Mouse (Mus musculus): Measurements from ENCODE around the gene Fos.

DNA sequence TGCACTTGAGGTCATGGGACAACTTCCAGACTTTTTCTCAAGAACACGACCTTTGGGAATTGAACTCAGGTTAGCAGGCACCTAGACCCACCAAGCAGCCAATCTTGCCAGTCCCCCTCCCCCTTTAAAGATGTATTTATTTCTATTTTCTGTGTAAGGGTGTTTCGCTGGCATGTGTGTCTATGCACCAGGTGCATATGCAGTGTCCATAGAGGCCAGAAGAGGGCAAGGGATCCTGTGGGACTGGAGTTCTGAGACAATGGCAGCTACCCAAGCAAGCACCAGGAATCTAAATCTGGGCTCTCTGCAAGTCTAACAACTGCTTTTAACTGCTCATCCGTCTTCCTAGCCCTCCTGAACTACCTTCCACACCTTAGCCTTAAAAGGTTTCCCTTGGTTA is 4.1 kb downstream of the Fos start:
- TF ChIP-seq EP300 (optimal IDR thresholded peaks at IDR 0.05), result no peak
- TF ChIP-seq CTCF (IDR thresholded peaks at IDR 0.05; ENCODE audit: low read depth), result peak; percentile 51
